Mouse (Mus musculus) stomach, embryonic 14.5 days (tissue): ENCODE measurements around the gene Cblc. TPM values are rescaled to one million over a fixed set of nuclear protein-coding genes. Genes with fewer than 3 reads are reported as not detected.

ENCODE experiments used
- ATAC-seq: fragments of 200-750 bp; cut with Nextera tagmentation; 2 replicates; pipeline ENCODE4 v1.8.0; 2017; ENCODE audit warnings: low read depth, moderate TSS enrichment; ENCODE audit not compliant: insufficient number of reproducible peaks, insufficient read depth, low FRiP score
- H3K27ac ChIP-seq: fragments of 300-500 bp; sonication (generic); 2 replicates; pipeline ENCODE4 v1.5.1; 2014; ENCODE audit warnings: mild to moderate bottlenecking, low read length, moderate library complexity, mixed read lengths
- H3K27me3 ChIP-seq: fragments of 300-500 bp; sonication (generic); 2 replicates; pipeline ENCODE4 v1.6.1; 2014; ENCODE audit warnings: low read length, control low read depth, mixed read lengths; ENCODE audit not compliant: control insufficient read depth, insufficient read depth
- H3K36me3 ChIP-seq: fragments of 300-500 bp; sonication (generic); 2 replicates; pipeline ENCODE4 v1.6.1; 2014; ENCODE audit warnings: mild to moderate bottlenecking, control low read depth, low read length, moderate library complexity, mixed read lengths; ENCODE audit not compliant: control insufficient read depth, insufficient read depth
- H3K4me1 ChIP-seq: fragments of 300-500 bp; sonication (generic); 2 replicates; pipeline ENCODE4 v1.6.1; 2014; ENCODE audit warnings: low read length, control low read depth, mixed read lengths; ENCODE audit not compliant: control insufficient read depth, insufficient read depth
- H3K4me2 ChIP-seq: fragments of 300-500 bp; sonication (generic); replicated peaks from 2 replicates; pipeline ENCODE4 v1.6.1; 2014; ENCODE audit warnings: low read depth, low read length, control low read depth
- H3K4me3 ChIP-seq: fragments of 300-500 bp; sonication (generic); 2 replicates; pipeline ENCODE4 v1.5.1; 2014; ENCODE audit warnings: low read depth, low read length, control low read depth
- H3K9ac ChIP-seq: fragments of 300-500 bp; sonication (generic); replicated peaks from 2 replicates; pipeline ENCODE4 v1.6.1; 2014; ENCODE audit warnings: low read depth, mild to moderate bottlenecking, control low read depth, low read length, moderate library complexity, mixed read lengths
- H3K9me3 ChIP-seq: fragments of 300-500 bp; sonication (generic); 2 replicates; pipeline ENCODE4 v1.6.1; 2016; ENCODE audit warnings: low read depth, low read length, control low read depth; ENCODE audit not compliant: control insufficient read depth
- WGBS: fragments of 180-500 bp; shearing (Covaris S2); extraction: QIAGEN DNeasy Blood & Tissue Kit; methylation state at CpG from one replicate; pipeline ENCODE4 v1.1.7; 2014; 5-methylcytosine and 5-hydroxymethylcytosine counted together
- polyA plus RNA-seq: library from polyadenylated mRNA; unstranded; fragments of >200 nt; fragmentation: Nextera tagmentation; extraction: Ambion mirVana; gene quantifications from 2 replicates; pipeline ENCODE4 v1.2.1, GENCODE M21; 2014

The Cblc gene
- polyA plus RNA-seq, 1 experiment from 2014 or later: 17.7 TPM

DNA sequence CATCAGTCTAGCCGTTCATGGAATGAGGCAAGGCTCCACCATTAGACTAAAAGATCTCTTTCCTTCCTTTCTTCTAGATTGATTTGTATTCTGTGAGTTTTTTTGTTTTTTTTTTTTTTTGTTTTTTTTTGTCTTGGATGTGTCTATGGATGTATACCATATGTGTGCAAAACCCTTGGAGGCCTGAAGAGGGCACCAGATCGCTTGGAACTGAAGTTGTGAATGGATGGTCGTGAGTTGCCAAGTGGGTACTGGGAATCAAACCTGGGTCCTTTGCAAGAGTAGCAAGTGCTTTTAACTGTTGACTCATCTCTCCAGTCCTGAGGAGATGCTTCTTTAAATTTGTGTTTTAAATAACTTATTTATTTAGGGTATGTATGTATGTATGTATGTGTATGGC, 37.4 kb upstream of the Cblc start:
- Histone ChIP-seq H3K27ac (no peak overlapping the region), H3K9ac (no peak overlapping the region), H3K27me3 (no peaks in the 10 kb centered on the region), H3K4me3 (no peak overlapping the region), H3K4me2 (no peak overlapping the region), H3K4me1 (peaks cover 11% of the 10 kb centered on the region; the same call in 1 of the 2 replicates), H3K36me3 (no peaks in the 10 kb centered on the region), H3K9me3 (no peaks in the 10 kb centered on the region)
- 60% methylated on average over 3 of the region's 3 CpGs for WGBS
- ATAC-seq: no peak

DNA sequence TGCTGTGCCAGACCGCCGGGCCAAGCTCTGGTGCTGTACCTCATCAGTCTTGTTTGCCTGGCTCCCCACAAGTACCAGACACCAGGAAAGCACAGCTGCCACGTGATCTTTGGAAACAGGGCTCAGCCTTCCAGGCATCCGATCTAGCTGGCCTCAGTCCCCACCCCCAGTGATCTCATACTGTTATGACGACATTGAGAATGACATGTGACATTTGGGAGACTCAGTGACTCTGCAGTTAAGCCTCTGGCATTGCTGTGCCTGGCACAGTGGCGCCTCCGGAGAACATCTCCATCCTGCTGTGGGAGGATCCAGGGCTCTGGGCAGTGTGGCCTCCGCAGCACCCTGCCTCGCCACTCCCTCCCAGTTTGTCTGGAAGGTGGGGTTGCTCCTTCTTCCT, 35.2 kb upstream of the Cblc start:
- no peak overlapping the region for H3K4me3 ChIP-seq
- no peaks in the 10 kb centered on the region for H3K36me3 ChIP-seq
- H3K4me2 ChIP-seq: no peak overlapping the region
- peaks cover 14% of the 10 kb centered on the region; the same call in 1 of the 2 replicates for H3K4me1 ChIP-seq
- WGBS: 42% methylated on average over 9 of the region's 9 CpGs
- H3K27ac ChIP-seq: no peak overlapping the region
- H3K9ac ChIP-seq: no peak overlapping the region
- ATAC-seq: peak; percentile 57
- H3K27me3 ChIP-seq: no peaks in the 10 kb centered on the region
- no peaks in the 10 kb centered on the region for H3K9me3 ChIP-seq

GRCm38 (mm10) chr7:19830682-19831156, 34.1 kb upstream of the Cblc start:
- Histone ChIP-seq H3K4me3 (no peak overlapping the region), H3K4me1 (peaks cover 17% of the 10 kb centered on the region; the same call in 1 of the 2 replicates), H3K4me2 (no peak overlapping the region), H3K9me3 (no peaks in the 10 kb centered on the region), H3K27me3 (no peaks in the 10 kb centered on the region), H3K27ac (peak overlapping the region; percentile 21; the same call in 1 of the 2 replicates), H3K36me3 (no peaks in the 10 kb centered on the region), H3K9ac (no peak overlapping the region)
- whole genome bisulfite sequencing: 22% methylated on average over 13 of the region's 13 CpGs
- ATAC-seq: peak; percentile 73

- Histone ChIP-seq H3K9me3 (no peaks in the 10 kb centered on the region), H3K27ac (no peak overlapping the region), H3K27me3 (no peaks in the 10 kb centered on the region), H3K9ac (no peak overlapping the region), H3K4me2 (no peak overlapping the region), H3K4me1 (peaks cover 17% of the 10 kb centered on the region; the same call in 1 of the 2 replicates), H3K36me3 (no peaks in the 10 kb centered on the region), H3K4me3 (no peak overlapping the region)
- WGBS: 72% methylated on average over 3 of the region's 3 CpGs
- ATAC-seq: no peak
Measured at GRCm38 (mm10) chr7:19829694-19830093, 33.1 kb upstream of the Cblc start.

DNA sequence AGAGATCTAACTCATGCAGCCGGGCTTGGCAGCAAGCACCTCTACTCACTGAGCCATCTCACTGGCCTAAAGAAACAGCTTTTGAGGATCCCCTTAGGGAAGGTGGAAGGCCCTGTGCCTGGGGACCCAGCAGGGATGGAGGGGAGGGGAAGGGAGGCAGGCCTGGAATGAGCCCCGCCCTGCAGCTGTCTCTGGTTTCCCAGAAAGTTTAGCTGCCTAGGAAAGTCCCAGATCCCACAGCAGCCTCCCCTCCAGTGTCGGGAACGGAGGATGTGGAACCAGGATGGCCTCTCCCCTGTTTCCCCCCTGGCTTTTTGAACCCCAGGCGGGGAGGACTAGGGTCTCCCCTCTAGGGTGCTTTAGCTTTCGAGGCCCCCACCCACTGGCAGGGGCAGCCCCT, 30.1 kb upstream of the Cblc start:
- Histone ChIP-seq H3K4me2 (no peak overlapping the region), H3K4me1 (peaks cover 41% of the 10 kb centered on the region), H3K27me3 (no peaks in the 10 kb centered on the region), H3K36me3 (no peaks in the 10 kb centered on the region), H3K4me3 (no peak overlapping the region), H3K27ac (no peak overlapping the region), H3K9me3 (no peaks in the 10 kb centered on the region), H3K9ac (no peak overlapping the region)
- WGBS: 39% methylated on average over 6 of the region's 6 CpGs
- no peak for ATAC-seq

GRCm38 (mm10) chr7:19824182-19824973, 27.8 kb upstream of the Cblc start:
- H3K4me3 ChIP-seq: 0 out of 2 replicates have a peak overlapping the region, but pooled peaks have one; percentile 1
- H3K9me3 ChIP-seq: no peaks in the 10 kb centered on the region; the same call in 1 of the 2 replicates
- peaks cover 29% of the 10 kb centered on the region for H3K4me1 ChIP-seq

GRCm38 (mm10) chr7:19823256-19824181, 26.9 kb upstream of the Cblc start:
- peak; percentile 28; the same call in 1 of the 2 replicates for ATAC-seq
- Histone ChIP-seq H3K9ac (no peak overlapping the region), H3K27me3 (no peaks in the 10 kb centered on the region), H3K27ac (peak overlapping the region; percentile 91), H3K4me3 (no peak overlapping the region), H3K4me2 (peak overlapping the region; percentile 87), H3K4me1 (peaks cover 30% of the 10 kb centered on the region), H3K36me3 (no peaks in the 10 kb centered on the region), H3K9me3 (no peaks in the 10 kb centered on the region; the same call in 1 of the 2 replicates)
- WGBS: 25% methylated on average over 16 of the region's 16 CpGs

More at GRCm38 (mm10) chr7:19824182-19824973, 27.8 kb upstream of the Cblc start:
- Histone ChIP-seq H3K4me2 (peak overlapping the region; percentile 30), H3K27ac (peak overlapping the region; percentile 91), H3K9ac (no peak overlapping the region), H3K36me3 (no peaks in the 10 kb centered on the region), H3K27me3 (no peaks in the 10 kb centered on the region)
- WGBS: 19% methylated on average over 25 of the region's 26 CpGs
- peak; percentile 91 for ATAC-seq

GRCm38 (mm10) chr7:19822604-19823058, 26.0 kb upstream of the Cblc start, which contains the start of gene Bcl3:
Gene Bcl3 (minus strand): TSS chr7:19822770.
- peak within 1 kb of the TSS; percentile 87 for H3K4me2 ChIP-seq
- WGBS: 2% methylated on average over 35 of the region's 42 CpGs
- ATAC-seq: 0 out of 2 replicates have a peak, but pooled peaks have one; percentile 8
- H3K9ac ChIP-seq: peak within 1 kb of the TSS; percentile 71
- peak within 1 kb of the TSS; percentile 47 for H3K4me3 ChIP-seq
- no peaks in the 10 kb centered on the region; the same call in 1 of the 2 replicates for H3K9me3 ChIP-seq
- no peaks in the 10 kb centered on the region for H3K27me3 ChIP-seq
- peak within 1 kb of the TSS; percentile 91 for H3K27ac ChIP-seq
- peaks cover 34% of the 10 kb centered on the region for H3K4me1 ChIP-seq
- no peaks in the 10 kb centered on the region for H3K36me3 ChIP-seq
